Mouse (Mus musculus) heart, embryonic 11.5 days (tissue): ENCODE data around the gene Srgap2. TPM values are rescaled to one million over a fixed set of nuclear protein-coding genes. Genes with fewer than 3 reads are reported as not detected.

ENCODE experiments used
- ATAC-seq: fragments of 200-750 bp; cut with Nextera tagmentation; replicated peaks from 2 replicates; pipeline ENCODE4 v1.8.0; 2017; ENCODE audit warnings: moderate library complexity; ENCODE audit not compliant: insufficient number of reproducible peaks, low FRiP score, low TSS enrichment
- H3K27ac ChIP-seq: fragments of 300-500 bp; sonication (generic); 2 replicates; pipeline ENCODE4 v1.5.1; 2014; ENCODE audit warnings: mild to moderate bottlenecking, low read depth, low read length
- H3K27me3 ChIP-seq: fragments of 300-500 bp; sonication (generic); 2 replicates; pipeline ENCODE4 v1.6.1; 2014; ENCODE audit warnings: mild to moderate bottlenecking, low read length, mixed read lengths; ENCODE audit not compliant: control insufficient read depth, insufficient read depth
- H3K36me3 ChIP-seq: fragments of 300-500 bp; sonication (generic); 2 replicates; pipeline ENCODE4 v1.6.1; 2014; ENCODE audit warnings: mild to moderate bottlenecking, low read length, moderate library complexity, mixed read lengths; ENCODE audit not compliant: control insufficient read depth, insufficient read depth
- H3K4me1 ChIP-seq: fragments of 300-500 bp; sonication (generic); 2 replicates; pipeline ENCODE4 v1.6.1; 2014; ENCODE audit warnings: low read length; ENCODE audit not compliant: control insufficient read depth, insufficient read depth
- H3K4me2 ChIP-seq: fragments of 300-500 bp; sonication (generic); 2 replicates; pipeline ENCODE4 v1.6.1; 2014; ENCODE audit warnings: mild to moderate bottlenecking, moderate library complexity
- H3K4me3 ChIP-seq: fragments of 300-500 bp; sonication (generic); 2 replicates; pipeline ENCODE4 v1.5.1; 2014; ENCODE audit warnings: low read depth, low read length
- H3K9ac ChIP-seq: fragments of 300-500 bp; sonication (generic); 2 replicates; pipeline ENCODE4 v1.6.1; 2014; ENCODE audit warnings: mild to moderate bottlenecking, low read depth, low read length, moderate library complexity
- H3K9me3 ChIP-seq: fragments of 300-500 bp; sonication (generic); replicated peaks from 2 replicates; pipeline ENCODE4 v1.6.1; 2016; ENCODE audit warnings: low read length; ENCODE audit not compliant: control insufficient read depth
- WGBS: fragments of 180-500 bp; shearing (Covaris S2); extraction: QIAGEN DNeasy Blood & Tissue Kit; methylation state at CpG from one replicate; pipeline ENCODE4 v1.1.7; 2014; ENCODE audit not compliant: insufficient replicate concordance; 5-methylcytosine and 5-hydroxymethylcytosine counted together
- polyA plus RNA-seq: library from polyadenylated mRNA; unstranded; fragments of >200 nt; fragmentation: Nextera tagmentation; extraction: Ambion mirVana; gene quantifications from 2 replicates; pipeline ENCODE4 v1.2.1, GENCODE M21; 2014

Gene Srgap2
- polyA plus RNA-seq, 1 experiment from 2014 or later: 23.3 TPM

DNA sequence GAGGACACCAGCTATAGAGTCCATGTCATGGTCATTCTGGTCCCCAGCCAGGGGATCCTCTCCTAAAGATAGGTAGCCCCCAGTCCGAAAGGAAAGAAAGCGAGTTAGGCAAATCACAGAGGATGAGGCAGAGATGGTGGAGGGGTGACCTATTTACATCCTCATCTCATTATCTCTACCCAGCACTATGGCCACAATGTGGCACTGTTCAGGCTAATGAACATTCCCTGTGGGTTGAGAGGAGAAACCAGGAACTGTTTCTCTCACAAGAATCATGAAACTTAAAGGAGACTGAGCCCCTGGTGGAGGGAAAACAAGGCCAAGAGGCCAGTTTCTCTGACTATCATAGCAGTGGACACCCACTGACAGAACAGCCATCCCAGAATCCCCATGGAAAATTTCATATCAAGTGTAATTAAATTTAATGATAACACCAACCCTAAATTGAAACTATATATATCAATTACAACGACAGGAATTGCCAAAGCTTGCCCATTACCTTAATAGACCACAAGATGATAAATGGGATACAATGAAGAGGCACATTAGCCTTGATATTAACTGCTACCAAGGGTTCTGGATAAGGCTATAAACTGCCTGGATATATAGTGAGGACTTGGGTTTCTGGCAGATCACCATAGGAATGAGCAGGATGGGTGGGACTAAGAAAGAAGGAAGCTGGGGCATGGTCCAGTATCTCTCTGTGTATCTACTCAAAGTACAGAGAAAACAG is 207.4 kb downstream of the Srgap2 start:
- no peak overlapping the region for H3K9ac ChIP-seq
- no peaks in the 10 kb centered on the region for H3K9me3 ChIP-seq
- 84% methylated on average over 3 of the region's 3 CpGs for WGBS
- peaks cover 14% of the 10 kb centered on the region for H3K4me1 ChIP-seq
- H3K27me3 ChIP-seq: no peaks in the 10 kb centered on the region
- no peak overlapping the region for H3K4me3 ChIP-seq
- no peak for ATAC-seq
- H3K27ac ChIP-seq: no peak overlapping the region
- no peak overlapping the region for H3K4me2 ChIP-seq
- H3K36me3 ChIP-seq: peaks cover 7% of the 10 kb centered on the region

- Histone ChIP-seq H3K9me3 (no peaks in the 10 kb centered on the region), H3K4me3 (no peak overlapping the region), H3K4me2 (no peak overlapping the region), H3K36me3 (peaks cover 8% of the 10 kb centered on the region), H3K4me1 (peaks cover 14% of the 10 kb centered on the region), H3K27me3 (no peaks in the 10 kb centered on the region), H3K9ac (no peak overlapping the region), H3K27ac (no peak overlapping the region; the same call in 1 of the 2 replicates)
- 52% methylated on average over 2 of the region's 2 CpGs for WGBS
- no peak for ATAC-seq
These were observed 208.8 kb downstream of the Srgap2 start for GRCm38 (mm10) chr1:131318397-131318796.

- H3K27me3 ChIP-seq: no peaks in the 10 kb centered on the region
- no peak overlapping the region for H3K27ac ChIP-seq
- ATAC-seq: no peak
- 35% methylated on average over 5 of the region's 5 CpGs for WGBS
- H3K4me2 ChIP-seq: no peak overlapping the region
- H3K9me3 ChIP-seq: no peaks in the 10 kb centered on the region
- no peak overlapping the region for H3K9ac ChIP-seq
- peaks cover 9% of the 10 kb centered on the region for H3K36me3 ChIP-seq
- H3K4me3 ChIP-seq: no peak overlapping the region
- peaks cover 14% of the 10 kb centered on the region for H3K4me1 ChIP-seq
These were observed 209.5 kb downstream of the Srgap2 start for GRCm38 (mm10) chr1:131317625-131318024.

GRCm38 (mm10) chr1:131311284-131311683 is 215.9 kb downstream of the Srgap2 start:
- peaks cover 19% of the 10 kb centered on the region for H3K36me3 ChIP-seq
- ATAC-seq: no peak

GRCm38 (mm10) chr1:131310237-131310818 is 216.8 kb downstream of the Srgap2 start:
- no peaks in the 10 kb centered on the region for H3K27me3 ChIP-seq
- WGBS: 83% methylated on average over 5 of the region's 5 CpGs
- H3K27ac ChIP-seq: no peak overlapping the region
- H3K4me3 ChIP-seq: no peak overlapping the region
- H3K4me2 ChIP-seq: no peak overlapping the region
- H3K9me3 ChIP-seq: no peaks in the 10 kb centered on the region
- H3K4me1 ChIP-seq: no peaks in the 10 kb centered on the region
- H3K36me3 ChIP-seq: peaks cover 19% of the 10 kb centered on the region
- H3K9ac ChIP-seq: no peak overlapping the region
- ATAC-seq: no peak

More at GRCm38 (mm10) chr1:131311284-131311683, 215.9 kb downstream of the Srgap2 start:
- Histone ChIP-seq H3K9me3 (no peaks in the 10 kb centered on the region), H3K27me3 (no peaks in the 10 kb centered on the region), H3K4me1 (no peaks in the 10 kb centered on the region), H3K4me3 (no peak overlapping the region), H3K9ac (no peak overlapping the region), H3K27ac (no peak overlapping the region), H3K4me2 (no peak overlapping the region)
- WGBS: 88% methylated on average over 3 of the region's 3 CpGs

- H3K36me3 ChIP-seq: peaks cover 5% of the 10 kb centered on the region; the same call in 1 of the 2 replicates
- H3K9me3 ChIP-seq: no peaks in the 10 kb centered on the region
- H3K27ac ChIP-seq: no peak overlapping the region
- H3K4me1 ChIP-seq: peaks cover 14% of the 10 kb centered on the region; the same call in 1 of the 2 replicates
- no peak overlapping the region for H3K4me2 ChIP-seq
- no peak overlapping the region for H3K9ac ChIP-seq
- H3K4me3 ChIP-seq: no peak overlapping the region
- no peaks in the 10 kb centered on the region for H3K27me3 ChIP-seq
- ATAC-seq: no peak
- WGBS: 92% methylated on average over 2 of the region's 2 CpGs
These were observed 226.4 kb downstream of the Srgap2 start for GRCm38 (mm10) chr1:131300750-131301149.

DNA sequence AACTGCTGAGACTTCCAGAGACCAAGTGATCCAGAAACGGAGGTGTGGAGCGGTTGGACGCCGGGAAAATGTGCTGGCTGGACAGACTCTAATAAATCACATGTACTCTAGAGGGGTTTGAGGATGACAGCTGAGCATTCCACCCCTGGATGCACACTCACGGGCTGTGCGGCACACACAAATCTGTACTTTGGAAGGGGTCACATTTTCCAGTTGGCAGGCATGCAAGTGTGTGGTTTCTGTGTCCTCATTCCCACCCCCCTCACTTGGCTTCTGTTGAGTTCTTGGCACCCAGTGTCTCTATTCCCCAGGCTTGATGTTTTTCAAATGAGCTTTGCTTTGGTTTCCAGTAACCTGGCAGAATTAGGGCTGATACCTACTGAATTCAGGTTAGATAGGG is 227.4 kb downstream of the Srgap2 start:
- no peaks in the 10 kb centered on the region for H3K27me3 ChIP-seq
- no peak overlapping the region for H3K4me2 ChIP-seq
- no peak overlapping the region for H3K9ac ChIP-seq
- H3K4me3 ChIP-seq: no peak overlapping the region
- no peak overlapping the region for H3K27ac ChIP-seq
- 90% methylated on average over 6 of the region's 6 CpGs for WGBS
- no peak for ATAC-seq
- H3K4me1 ChIP-seq: peaks cover 23% of the 10 kb centered on the region
- H3K9me3 ChIP-seq: no peaks in the 10 kb centered on the region
- H3K36me3 ChIP-seq: peaks cover 5% of the 10 kb centered on the region; the same call in 1 of the 2 replicates

DNA sequence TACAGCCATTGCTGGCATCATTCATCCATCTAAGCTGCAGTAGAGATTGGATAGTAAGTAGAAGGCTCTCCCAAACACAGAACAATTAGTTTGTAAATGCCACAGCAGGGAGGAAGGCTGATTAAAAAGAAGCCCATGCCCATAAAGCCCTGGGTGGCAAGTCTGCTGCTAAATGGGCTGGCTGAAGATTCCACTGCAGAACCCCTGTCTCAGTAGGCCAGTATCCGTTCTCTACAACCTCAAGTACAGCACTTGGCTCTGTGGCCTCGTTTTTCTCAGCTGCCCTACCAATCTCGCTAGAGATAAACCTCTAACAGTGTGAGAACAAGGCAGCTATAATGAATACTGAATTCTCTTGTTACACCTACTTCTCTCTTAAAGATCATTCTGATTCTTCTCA is 227.9 kb downstream of the Srgap2 start:
- Histone ChIP-seq H3K27me3 (no peaks in the 10 kb centered on the region), H3K4me3 (no peak overlapping the region), H3K36me3 (peaks cover 5% of the 10 kb centered on the region; the same call in 1 of the 2 replicates), H3K9me3 (no peaks in the 10 kb centered on the region), H3K4me2 (no peak overlapping the region), H3K4me1 (peaks cover 23% of the 10 kb centered on the region), H3K27ac (no peak overlapping the region), H3K9ac (no peak overlapping the region)
- 50% methylated on average over 3 of the region's 3 CpGs for WGBS
- ATAC-seq: no peak
